Mouse (Mus musculus) liver, postnatal 0 days (tissue): ENCODE measurements around the gene Mms19.

Experiments used
- CTCF ChIP-seq: sonication (generic); IDR thresholded peaks from 2 replicates; pipeline ENCODE4 v1.5.1; 2016; ENCODE audit warnings: antibody characterized with exemption, low read depth
- EP300 ChIP-seq: IDR thresholded peaks from 2 replicates; pipeline ENCODE4 v1.6.1; 2016; ENCODE audit warnings: antibody characterized with exemption, low read depth, mild to moderate bottlenecking

- TF ChIP-seq CTCF (no peak), EP300 (peak; percentile 89)
Measured at GRCm38 (mm10) chr19:41906311-41907078, 74.5 kb downstream of the Mms19 start.
